Mouse (Mus musculus): Measurements from ENCODE around the gene Adarb2.

DNA sequence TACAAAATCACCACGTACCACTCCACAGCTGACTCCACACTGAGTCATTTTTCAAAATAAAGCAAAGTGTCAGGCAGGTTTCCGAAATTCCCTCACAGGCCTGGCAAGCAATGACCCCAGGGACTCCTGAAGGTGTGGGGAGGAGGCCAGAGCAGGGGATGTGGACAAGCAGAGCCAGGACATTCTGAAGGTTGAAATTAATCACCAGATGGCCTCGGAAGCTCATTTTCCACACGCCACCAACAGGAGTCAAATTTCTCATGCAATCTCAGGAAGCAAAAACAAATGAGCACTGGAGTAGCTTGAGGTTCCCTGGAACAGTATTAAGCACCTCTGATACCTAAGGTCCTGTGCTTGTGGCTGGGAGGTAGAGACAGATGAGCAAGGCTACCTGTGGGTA lies 580.0 kb downstream of the Adarb2 start:
- TF ChIP-seq POLR2A (IDR thresholded peaks at IDR 0.05; ENCODE audit: extremely low read depth, insufficient read depth, low read length): no peak
- no peak for TF ChIP-seq CTCF (IDR thresholded peaks at IDR 0.05; ENCODE audit: low read depth, low read length)
